Mouse (Mus musculus) intestine, embryonic 15.5 days (tissue): ENCODE measurements at regions not wholly inside any gene's neighbourhood (a gene's known extent, or its start where the extent isn't known, plus 50 kb on each side); places are given as distances from the start of the nearest gene placed in this dataset.

ENCODE experiments used
- ATAC-seq: fragments of 200-750 bp; cut with Nextera tagmentation; 2 replicates; pipeline ENCODE4 v1.8.0; 2017; ENCODE audit warnings: moderate TSS enrichment, moderate library complexity
- H3K27ac ChIP-seq: fragments of 300-500 bp; sonication (generic); 2 replicates; pipeline ENCODE4 v1.5.1; 2015; ENCODE audit warnings: mild to moderate bottlenecking, inconsistent platforms
- H3K27me3 ChIP-seq: fragments of 300-500 bp; sonication (generic); replicated peaks from 2 replicates; pipeline ENCODE4 v1.6.1; 2015; ENCODE audit warnings: inconsistent platforms
- H3K36me3 ChIP-seq: fragments of 300-500 bp; sonication (generic); 2 replicates; pipeline ENCODE4 v1.6.1; 2015; ENCODE audit warnings: inconsistent platforms
- H3K4me1 ChIP-seq: fragments of 300-500 bp; sonication (generic); replicated peaks from 2 replicates; pipeline ENCODE4 v1.6.1; 2015; ENCODE audit warnings: inconsistent platforms
- H3K4me2 ChIP-seq: fragments of 300-500 bp; sonication (generic); replicated peaks from 2 replicates; pipeline ENCODE4 v1.6.1; 2015; ENCODE audit warnings: mild to moderate bottlenecking, inconsistent platforms
- H3K4me3 ChIP-seq: fragments of 300-500 bp; sonication (generic); replicated peaks from 2 replicates; pipeline ENCODE4 v1.5.1; 2015; ENCODE audit warnings: inconsistent platforms
- H3K9ac ChIP-seq: fragments of 300-500 bp; sonication (generic); 2 replicates; pipeline ENCODE4 v1.6.1; 2015; ENCODE audit warnings: inconsistent platforms
- H3K9me3 ChIP-seq: fragments of 300-500 bp; sonication (generic); 2 replicates; pipeline ENCODE4 v1.6.1; 2016; ENCODE audit warnings: inconsistent platforms
- WGBS: fragments of 180-500 bp; shearing (Covaris S2); methylation state at CpG from one replicate; pipeline ENCODE4 v1.1.7; 2015; 5-methylcytosine and 5-hydroxymethylcytosine counted together

- H3K9me3 ChIP-seq, result no peaks in the 10 kb centered on the region
- ATAC-seq, result no peak
- 73% methylated on average over 19 of the region's 19 CpGs for WGBS
- no peak overlapping the region for H3K4me3 ChIP-seq
- no peak overlapping the region for H3K4me2 ChIP-seq
- H3K27ac ChIP-seq, result no peak overlapping the region
- H3K27me3 ChIP-seq, result no peaks in the 10 kb centered on the region
- H3K4me1 ChIP-seq, result no peaks in the 10 kb centered on the region
- no peak overlapping the region for H3K9ac ChIP-seq
- H3K36me3 ChIP-seq, result no peaks in the 10 kb centered on the region
Observed at GRCm38 (mm10) chr19:57558420-57558967, 52.3 kb upstream of the Atrnl1 start.

- H3K9ac ChIP-seq, result no peak overlapping the region
- ATAC-seq, result no peak
- no peaks in the 10 kb centered on the region for H3K9me3 ChIP-seq
- no peaks in the 10 kb centered on the region for H3K36me3 ChIP-seq
- no peak overlapping the region for H3K4me3 ChIP-seq
- no peak overlapping the region for H3K4me2 ChIP-seq
- no peaks in the 10 kb centered on the region for H3K4me1 ChIP-seq
- H3K27ac ChIP-seq, result no peak overlapping the region
- no peaks in the 10 kb centered on the region for H3K27me3 ChIP-seq
- WGBS, result 71% methylated on average over 3 of the region's 3 CpGs
Observed at GRCm38 (mm10) chr19:57560757-57561156, 50.1 kb upstream of the Atrnl1 start.
